Mouse (Mus musculus) adrenal gland, postnatal 25 days (tissue): Measurements from ENCODE around the gene Otub2. TPM values are rescaled to one million over a fixed set of nuclear protein-coding genes. Genes with fewer than 3 reads are reported as not detected.
"Not testable (repeated sequence)": the region's sequence is repeated elsewhere in the genome, so short reads cannot be mapped to it uniquely, and the experiment has no call there.

ENCODE experiments used
- DNase-seq: peaks from one replicate; pipeline ENCODE4 v3.0.0; 2021; ENCODE audit warnings: mixed read lengths
- total RNA-seq: library from RNA; stranded (reverse); gene quantifications from 2 replicates; pipeline ENCODE4 v1.2.3, GENCODE M21; 2021

Gene Otub2
- total RNA-seq, 1 experiment from 2014 or later: 3.5 TPM

DNA sequence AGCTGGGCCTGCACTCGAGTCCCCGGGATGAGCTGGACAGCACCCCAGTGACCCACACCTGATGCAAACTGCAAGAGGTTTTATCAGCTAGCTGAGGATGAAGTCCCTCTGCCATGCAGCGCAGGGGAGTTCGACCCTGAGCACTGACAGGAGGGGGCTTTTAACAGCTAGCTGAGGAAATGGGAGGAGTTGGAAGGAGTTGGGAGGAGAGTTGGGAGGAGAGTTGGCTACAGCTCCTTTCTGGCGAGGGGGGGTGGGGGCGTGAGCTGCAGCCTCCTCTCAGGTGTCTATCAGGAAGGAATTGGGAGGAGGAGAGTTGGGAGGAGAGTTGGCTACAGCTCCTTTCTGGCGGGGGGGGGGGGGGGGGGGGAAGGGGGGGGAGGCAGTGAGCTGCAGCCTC is 55.8 kb downstream of the Otub2 start:
- DNase-seq: not testable (repeated sequence)

DNA sequence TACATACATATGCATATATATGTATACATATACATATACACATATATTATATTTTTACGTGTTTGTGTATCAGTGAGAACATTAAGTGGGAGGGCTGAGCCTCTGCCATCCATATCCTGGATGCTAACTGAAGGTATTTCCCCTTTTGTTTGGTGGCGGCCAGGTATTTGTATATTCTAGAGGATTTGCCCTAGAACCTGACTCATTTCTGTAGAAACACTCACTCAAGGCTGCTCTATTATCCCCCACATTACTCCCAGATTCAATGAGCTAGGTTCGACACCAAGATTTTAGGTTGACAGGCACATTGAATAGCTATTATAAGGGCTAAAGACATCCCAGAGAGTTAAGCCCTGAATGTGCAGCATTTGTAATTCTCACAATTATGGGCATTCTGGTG is 56.6 kb downstream of the Otub2 start:
- DNase-seq: no peak

DNA sequence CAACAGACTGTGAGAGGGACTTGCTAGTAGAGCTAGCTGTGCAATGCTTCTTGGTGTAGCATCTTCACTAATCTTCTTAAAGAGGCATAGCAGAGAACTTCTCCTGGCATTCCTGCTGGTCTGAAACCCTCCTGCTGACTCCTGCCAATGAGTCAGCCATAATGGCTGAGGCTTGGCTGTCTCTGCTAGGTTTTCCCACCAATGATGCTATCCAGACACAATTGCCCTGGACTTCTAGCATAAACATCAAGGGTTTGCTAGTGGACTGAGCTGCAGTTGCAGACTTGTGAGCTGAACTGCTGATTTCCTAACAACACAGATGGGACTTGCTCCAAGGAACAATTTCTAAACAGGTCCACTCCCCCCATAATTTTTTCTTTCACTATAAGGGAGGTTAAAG is 64.9 kb downstream of the Otub2 start:
- DNase-seq: no peak

Other genes with a start within 250 kb of the Otub2 start
- gene Prima1, start 146.5 kb upstream of the Otub2 start, total RNA-seq: 1.4 and 1.8 TPM in 2 replicates
- gene Fam181a, start 77.7 kb upstream of the Otub2 start, total RNA-seq: not detected in 2 replicates
- gene Asb2, start 32.7 kb upstream of the Otub2 start, total RNA-seq: 0.85 and 1.4 TPM in 2 replicates
- 1.3 and 1.6 TPM in 2 replicates for gene 9330161L09Rik, start 19.1 kb downstream of the Otub2 start, total RNA-seq
- gene Ddx24, start 37.1 kb downstream of the Otub2 start, total RNA-seq: 109 TPM in 2 replicates
- gene Ifi27, start 45.5 kb downstream of the Otub2 start, total RNA-seq: 843 and 1,153 TPM in 2 replicates
- gene Ifi27l2a, start 55.0 kb downstream of the Otub2 start, total RNA-seq: 30.3 and 36.9 TPM in 2 replicates
- not detected in 2 replicates for gene Ifi27l2b, start 68.5 kb downstream of the Otub2 start, total RNA-seq
- gene Ppp4r4, start 143.6 kb downstream of the Otub2 start, total RNA-seq: 5.3 and 5.4 TPM in 2 replicates
- gene Serpina10, start 242.8 kb downstream of the Otub2 start, total RNA-seq: 0.36 and 2.9 TPM in 2 replicates